Mouse (Mus musculus) cerebellum, adult 9-10 months (tissue): Measurements from ENCODE around the gene Kcnj4.

Experiments
- DNase-seq: peaks from one replicate; pipeline ENCODE4 v3.0.0; 2022

Kcnj4 gene

GRCm38 (mm10) chr15:79453831-79454230 lies 51.2 kb downstream of the Kcnj4 start:
- DNase-seq: no peak

DNA sequence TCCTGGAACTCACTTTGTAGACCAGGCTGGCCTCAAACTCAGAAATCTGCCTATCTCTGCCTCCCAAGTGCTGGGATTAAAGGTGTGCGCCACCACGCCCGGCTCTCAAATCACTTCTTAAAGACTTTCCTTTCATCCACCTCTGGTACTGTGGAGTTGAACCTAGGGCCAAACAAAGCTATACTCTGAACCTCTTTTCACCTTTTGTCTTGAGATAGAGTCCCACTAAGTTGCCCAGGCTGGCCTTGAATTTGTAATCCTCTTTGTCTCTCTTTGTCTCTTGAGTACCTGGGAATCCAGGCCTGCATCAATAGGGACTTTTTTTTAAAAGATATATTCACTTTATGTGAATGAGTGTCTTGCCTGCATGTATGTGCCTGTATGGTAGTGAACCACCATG lies 57.0 kb downstream of the Kcnj4 start:
- DNase-seq: no peak

GRCm38 (mm10) chr15:79445786-79446654 lies 59.0 kb downstream of the Kcnj4 start:
- no peak for DNase-seq

DNA sequence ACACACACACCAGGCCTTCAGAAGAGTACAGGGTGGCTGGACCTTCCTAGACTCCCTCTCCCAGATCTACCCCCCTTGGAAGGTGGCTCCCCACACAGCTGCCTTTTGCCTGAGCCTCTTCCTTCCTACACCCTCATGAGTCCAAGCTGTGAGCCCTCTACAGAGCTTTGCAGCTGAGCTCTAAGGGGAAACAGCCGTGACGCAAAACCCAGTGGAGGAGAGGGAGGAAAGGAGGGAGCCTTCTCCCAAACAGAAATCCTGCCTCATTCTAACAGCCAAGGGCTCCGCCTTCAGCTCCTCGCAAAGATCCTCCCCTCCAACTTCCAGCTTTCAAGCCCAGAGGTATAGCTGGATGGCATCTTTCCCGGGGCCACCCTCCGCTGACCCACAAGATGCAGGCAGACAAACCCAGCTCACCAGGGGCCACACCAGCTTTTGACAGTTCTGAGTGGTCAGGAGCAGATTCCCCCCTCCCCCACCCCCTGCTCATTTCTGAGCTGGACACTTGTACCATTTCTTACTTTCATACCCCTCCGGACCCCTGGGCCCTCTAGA lies 61.1 kb downstream of the Kcnj4 start:
- DNase-seq: no peak

GRCm38 (mm10) chr15:79442961-79443518 lies 62.0 kb downstream of the Kcnj4 start:
- DNase-seq: no peak

GRCm38 (mm10) chr15:79442257-79442611 lies 62.8 kb downstream of the Kcnj4 start:
- DNase-seq: no peak

DNA sequence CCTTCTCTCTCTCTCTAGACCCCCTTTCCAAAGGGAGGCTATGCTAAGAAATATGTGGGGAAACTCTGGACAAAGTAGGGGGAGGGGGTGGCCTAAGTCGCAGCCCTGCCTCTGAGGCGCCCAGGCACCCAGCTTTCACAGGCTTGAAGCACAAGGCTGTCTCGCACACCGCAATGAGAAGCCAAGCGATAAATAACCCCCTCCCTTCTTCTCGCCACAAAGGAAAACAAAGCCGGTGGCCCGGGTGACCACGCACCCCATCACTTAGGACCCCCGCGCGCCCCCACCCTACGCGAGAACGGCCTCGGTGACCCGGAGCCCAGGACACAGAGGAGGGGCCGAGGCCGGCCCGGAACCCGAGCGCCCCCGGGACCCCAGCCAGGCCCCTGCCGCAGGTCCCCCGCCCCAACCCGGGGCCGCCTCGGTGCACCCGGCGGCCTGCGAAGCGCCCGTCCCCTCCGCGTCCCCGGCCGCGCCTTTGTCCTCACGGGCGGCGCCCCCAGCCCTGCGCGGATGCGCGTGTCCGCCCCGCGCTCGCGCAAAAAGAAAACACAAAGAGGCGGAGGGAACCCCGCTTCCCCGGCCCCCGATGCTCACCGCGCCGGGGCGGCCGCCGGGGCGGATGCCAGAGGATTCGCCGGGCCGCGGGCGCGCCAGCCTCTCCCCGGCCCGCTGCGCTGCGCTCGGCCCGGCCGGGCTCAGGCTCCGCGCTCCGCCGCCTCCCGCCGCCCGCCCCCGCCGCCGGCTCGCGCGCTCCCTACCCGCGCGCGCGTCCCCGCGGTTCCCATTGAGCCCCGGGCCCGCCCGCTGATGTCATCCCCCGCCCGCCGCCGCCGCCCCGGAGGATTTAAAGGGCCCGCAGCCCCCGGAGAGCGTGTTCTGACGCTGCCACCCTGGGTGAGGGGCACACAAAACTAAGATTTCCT lies 63.4 kb downstream of the Kcnj4 start:
- DNase-seq: peak; percentile 79

DNA sequence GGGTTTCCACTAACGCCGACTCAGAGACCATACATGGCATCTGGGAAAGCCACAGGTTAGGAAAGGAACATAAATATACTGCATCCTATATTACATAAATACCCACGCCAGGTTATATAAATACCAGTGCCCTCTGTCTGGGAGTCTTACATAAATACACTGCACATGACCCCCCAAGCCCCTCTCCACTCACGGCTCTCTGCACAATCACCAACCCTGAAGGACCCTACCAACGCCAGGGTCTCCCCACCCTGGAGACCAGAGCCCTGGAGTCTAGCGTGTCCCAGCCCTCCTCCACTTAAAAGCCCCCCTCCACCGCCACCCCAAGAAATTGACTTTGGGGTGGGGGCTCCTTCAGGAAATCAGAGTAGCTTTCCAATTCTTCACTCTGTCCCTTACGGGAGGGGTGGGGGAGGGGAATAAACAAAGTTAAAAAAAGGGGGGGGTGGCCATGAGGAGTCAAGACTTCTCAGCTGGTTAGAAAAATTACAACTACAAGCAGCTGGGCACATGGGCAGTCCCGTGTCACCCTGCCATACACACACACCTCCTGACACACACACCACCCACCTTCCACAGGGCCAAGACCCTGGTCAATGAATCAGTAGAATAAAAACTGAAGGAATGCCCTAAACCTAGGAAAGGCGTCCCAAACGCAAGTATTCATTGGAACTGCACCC lies 64.2 kb downstream of the Kcnj4 start:
- no peak for DNase-seq

DNA sequence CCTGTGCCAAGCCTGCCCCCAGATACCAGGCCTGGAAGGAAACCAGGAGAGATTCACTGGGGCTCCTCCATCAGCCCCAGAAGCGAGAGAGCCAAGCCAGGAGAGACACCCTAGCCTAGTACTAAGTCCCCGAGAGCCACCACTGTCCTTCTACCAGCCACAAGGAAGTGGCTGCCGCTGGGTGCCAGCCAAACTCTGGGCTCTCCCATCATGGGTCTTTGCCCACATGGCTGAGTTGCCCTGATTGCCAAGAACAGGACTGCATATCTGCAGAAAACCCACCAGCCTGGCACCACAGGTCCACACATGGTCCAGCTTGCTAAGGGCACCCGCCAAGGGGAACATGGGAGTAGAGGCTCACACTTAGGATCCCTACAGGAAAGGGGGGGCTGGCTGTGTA lies 64.8 kb downstream of the Kcnj4 start:
- peak; percentile 71 for DNase-seq

DNA sequence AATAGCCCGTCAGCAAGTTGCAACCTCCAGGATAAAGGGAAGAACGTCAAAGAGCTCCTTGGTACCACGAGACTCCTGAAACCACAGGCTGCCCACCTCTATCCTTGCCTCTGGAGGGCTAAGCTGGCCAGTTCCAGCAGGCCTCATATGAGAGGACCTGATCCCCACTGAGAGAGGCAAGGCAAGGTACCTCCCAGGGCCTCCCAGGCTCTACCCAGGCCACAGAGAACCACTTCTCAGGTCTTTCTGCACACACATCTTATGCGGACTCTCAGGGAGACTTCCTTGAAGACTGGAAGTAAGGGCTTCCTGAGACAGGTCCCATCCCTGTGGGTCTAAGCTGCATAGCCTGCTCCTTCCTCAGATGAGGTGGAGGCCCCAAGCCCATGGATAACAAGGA lies 65.7 kb downstream of the Kcnj4 start:
- no peak for DNase-seq

DNA sequence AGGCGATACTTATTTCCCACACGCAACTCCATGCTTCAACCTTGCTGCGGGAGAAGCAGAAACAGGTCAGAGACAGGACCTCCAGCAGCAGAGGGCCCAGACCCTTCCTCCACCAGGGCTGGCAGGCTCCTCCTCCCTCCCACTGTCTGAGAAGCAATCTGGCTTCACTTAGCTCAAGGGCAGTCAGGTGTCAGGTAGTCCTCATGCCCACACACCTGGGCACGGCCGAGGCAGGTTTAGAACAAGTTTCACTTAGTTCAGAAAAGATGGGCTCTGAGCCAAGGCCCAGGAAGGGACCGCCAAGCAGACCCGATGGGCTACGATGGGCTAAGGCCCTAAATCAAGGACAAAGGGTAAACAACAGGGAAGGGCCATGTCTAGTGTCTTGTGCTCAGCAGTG lies 66.2 kb downstream of the Kcnj4 start:
- no peak for DNase-seq

DNA sequence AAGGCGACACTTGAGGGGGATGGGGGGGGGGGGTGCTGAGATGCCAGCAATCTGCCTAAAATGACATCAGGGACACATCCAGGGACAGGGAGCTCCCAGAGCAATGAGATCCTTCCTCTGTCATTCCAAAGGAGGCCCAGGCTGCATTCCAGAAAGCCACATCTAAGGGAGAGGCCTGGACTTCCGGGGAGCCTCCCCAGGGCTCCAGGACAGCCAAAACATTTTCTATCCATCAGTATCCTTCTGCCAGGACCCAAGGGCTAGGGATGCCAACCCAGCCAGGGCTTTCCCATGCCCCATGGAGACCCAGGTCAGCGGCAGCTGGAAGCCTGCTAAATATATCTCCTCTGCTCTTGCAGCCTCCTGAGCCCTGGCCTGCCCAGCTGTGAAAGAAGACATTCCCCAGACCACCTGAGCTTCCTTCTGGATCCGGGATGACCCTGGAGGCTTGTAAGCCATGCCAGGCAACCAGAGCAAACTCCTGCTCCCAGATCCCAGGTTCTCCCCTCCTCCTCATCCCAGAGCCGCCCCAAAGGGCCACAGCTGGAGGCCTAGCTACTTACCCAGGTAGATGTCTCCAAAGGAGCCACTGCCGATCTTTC lies 66.7 kb downstream of the Kcnj4 start:
- DNase-seq: no peak

DNA sequence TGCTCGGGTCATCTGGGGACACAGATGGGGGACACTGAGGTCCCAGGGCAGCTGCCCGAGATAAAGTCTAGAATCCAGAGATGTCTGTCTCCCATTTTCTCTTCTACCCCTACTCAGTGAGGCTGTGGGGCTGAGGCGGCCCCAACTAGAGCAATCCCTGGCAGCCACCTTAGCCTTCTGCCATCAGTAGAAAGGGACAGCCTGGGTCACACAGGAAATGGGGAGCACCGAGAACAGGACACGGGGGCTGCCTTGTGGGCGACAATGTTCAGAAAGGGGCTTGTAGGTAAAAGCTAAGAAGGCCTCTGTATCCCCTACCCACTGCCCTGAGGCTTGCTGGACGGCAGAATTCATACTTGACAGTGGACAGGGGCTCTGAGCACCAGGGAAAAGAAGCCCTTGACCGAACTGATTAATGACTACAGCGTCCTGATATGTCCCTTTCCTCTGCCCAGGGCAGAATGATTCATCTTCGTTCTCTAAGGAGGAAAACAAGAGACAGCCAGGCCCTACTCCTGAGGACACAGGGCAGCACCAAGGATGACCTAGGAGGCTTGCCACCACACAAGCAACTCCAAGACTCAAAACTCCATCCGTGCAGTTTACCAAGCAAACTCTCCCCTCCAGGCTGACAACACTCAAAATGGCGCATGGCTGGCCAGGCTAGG lies 67.4 kb downstream of the Kcnj4 start:
- no peak for DNase-seq

GRCm38 (mm10) chr15:79436481-79436921 lies 68.5 kb downstream of the Kcnj4 start:
- peak; percentile 73 for DNase-seq

DNA sequence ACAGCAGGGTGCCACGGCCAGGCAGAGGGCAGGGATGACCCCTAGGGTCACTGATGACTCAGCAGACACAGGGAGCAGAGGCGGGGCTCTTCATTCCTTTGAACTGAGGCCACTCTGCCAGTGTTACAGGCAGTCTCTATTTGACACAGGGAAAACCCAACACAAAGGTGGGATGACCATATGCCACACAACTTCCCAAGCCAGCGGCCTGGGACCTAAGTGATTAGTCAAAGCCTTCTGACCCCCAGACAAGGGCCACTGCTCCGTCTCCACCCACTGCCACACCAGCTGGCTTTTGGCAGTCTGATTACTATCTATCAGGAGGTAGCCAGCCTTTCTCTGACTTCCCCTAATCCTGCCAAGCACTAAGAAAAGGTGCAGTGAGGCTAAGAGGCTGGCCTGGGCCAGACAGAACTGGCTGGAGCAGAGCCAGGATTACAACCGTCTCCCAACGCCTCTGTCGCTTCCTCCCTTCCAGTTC lies 69.8 kb downstream of the Kcnj4 start:
- DNase-seq: no peak
